Mouse (Mus musculus) cerebellum, adult 8-10 months (tissue): ENCODE measurements at regions not wholly inside any gene's neighbourhood (a gene's known extent, or its start where the extent isn't known, plus 50 kb on each side); places are given as distances from the start of the nearest gene placed in this dataset.

Source experiments
- DNase-seq: peaks from one replicate; pipeline ENCODE4 v3.0.0; 2022

GRCm38 (mm10) chrX:70820518-70820917 is 229.5 kb upstream of the Mamld1 start:
- DNase-seq, result no peak

GRCm38 (mm10) chrX:70817771-70818170 is 232.3 kb upstream of the Mamld1 start:
- DNase-seq, result peak; percentile 37

- DNase-seq, result peak; percentile 17
These were observed 233.4 kb upstream of the Mamld1 start for GRCm38 (mm10) chrX:70816662-70817061.

- DNase-seq, result no peak
These were observed 258.3 kb upstream of the Mamld1 start for GRCm38 (mm10) chrX:70791796-70792195.

- DNase-seq, result no peak
These were observed 285.9 kb upstream of the Tmem185a start for GRCm38 (mm10) chrX:70762862-70763261.

DNA sequence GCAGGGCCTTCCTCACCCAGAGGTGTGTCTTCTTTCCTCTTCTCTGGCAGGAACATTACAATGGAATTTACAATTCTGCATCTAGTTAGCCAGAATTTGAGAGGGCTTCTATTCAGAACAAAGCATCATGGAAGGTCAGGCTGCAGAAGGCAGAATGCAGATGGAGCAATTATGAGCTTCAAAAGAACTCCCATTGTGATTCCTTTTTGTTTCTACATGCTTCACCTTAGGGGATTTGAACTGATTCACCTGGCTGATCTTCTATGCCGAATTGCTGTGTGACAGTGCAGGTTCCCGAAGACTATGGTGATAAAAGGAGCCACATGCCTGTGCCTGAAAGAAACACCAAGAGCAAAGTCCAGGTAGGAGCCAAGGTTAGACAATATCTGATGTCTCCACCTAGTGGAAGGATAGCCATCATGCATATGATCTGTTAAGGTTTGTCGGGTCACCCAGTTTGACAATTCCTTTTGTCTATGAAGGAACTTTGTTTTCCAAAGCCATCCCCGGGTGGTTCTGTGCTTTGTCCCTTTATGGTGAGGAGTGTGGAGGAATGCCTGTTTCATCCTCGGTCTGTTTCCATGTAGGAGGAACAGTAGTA is 236.1 kb upstream of the Tmem185a start:
- no peak for DNase-seq

- DNase-seq, result no peak
These were observed 205.2 kb upstream of the Tmem185a start for GRCm38 (mm10) chrX:70682194-70682593.

- DNase-seq, result no peak
These were observed 190.1 kb upstream of the Tmem185a start for GRCm38 (mm10) chrX:70667092-70667491.
